Comparison of ENCODE assay signal across 25 mouse cellular contexts in genomic region chr17:27066065-27066464, GRCm38 (mm10). TPM values are rescaled to one million over a fixed set of nuclear protein-coding genes. Genes with fewer than 3 reads are reported as not detected.
DNase-seq lines count a peak whose midpoint lies in the region; ATAC-seq lines count a peak whose summit lies in the region.
"Had no signal": no experiment of that assay in that cellular context is flagged by ENCODE, and none has a peak within 500 bp of the region (broad histone marks: within the 10 kb centered on the region; RNA-seq: fewer than 3 reads in every experiment).

No protein-coding gene starts in this region.

- H3K9me3 ChIP-seq in liver, embryonic 13.5 days (replicated peaks) = no peaks in the 10 kb centered on the region
- H3K9me3 ChIP-seq in intestine, embryonic 16.5 days (ENCODE audit: control insufficient read depth, low read length) = no peaks in the 10 kb centered on the region
- H3K9me3 ChIP-seq in stomach, embryonic 15.5 days = no peaks in the 10 kb centered on the region
- no peaks in the 10 kb centered on the region for H3K9me3 ChIP-seq in heart, embryonic 10.5 days
- H3K9me3 ChIP-seq: hindbrain, embryonic 15.5 days; midbrain, embryonic 13.5 days had no signal

- H3K4me3 ChIP-seq in liver, embryonic 13.5 days (replicated peaks) = no peak overlapping the region
- H3K4me3 ChIP-seq in intestine, embryonic 16.5 days (ENCODE audit: low read length) = 0 out of 2 replicates have a peak overlapping the region, but pooled peaks have one; percentile 7
- no peak overlapping the region for H3K4me3 ChIP-seq in stomach, embryonic 15.5 days (replicated peaks)
- H3K4me3 ChIP-seq in heart, embryonic 10.5 days = no peak overlapping the region
- H3K4me3 ChIP-seq: erythroblast, embryonic 14.5 days; hindbrain, embryonic 15.5 days; midbrain, embryonic 13.5 days had no signal

- H3K9ac ChIP-seq in liver, embryonic 13.5 days = no peak overlapping the region
- H3K9ac ChIP-seq in intestine, embryonic 16.5 days (ENCODE audit: low read depth, low read length) = peak overlapping the region; percentile 60
- H3K9ac ChIP-seq in stomach, embryonic 15.5 days = no peak overlapping the region
- H3K9ac ChIP-seq: hindbrain, embryonic 15.5 days; liver, embryonic 14.5 days; midbrain, embryonic 13.5 days had no signal

- H3K27me3 ChIP-seq in liver, embryonic 13.5 days = no peaks in the 10 kb centered on the region
- no peaks in the 10 kb centered on the region for H3K27me3 ChIP-seq in intestine, embryonic 16.5 days (replicated peaks; ENCODE audit: control insufficient read depth, insufficient read depth, low read length)
- no peaks in the 10 kb centered on the region for H3K27me3 ChIP-seq in stomach, embryonic 15.5 days (replicated peaks)
- peaks cover 5% of the 10 kb centered on the region; the same call in 1 of the 2 replicates for H3K27me3 ChIP-seq in heart, embryonic 10.5 days (ENCODE audit: insufficient read depth, poor library complexity, severe bottlenecking)
- H3K27me3 ChIP-seq: hindbrain, embryonic 15.5 days; midbrain, embryonic 13.5 days had no signal

- no peak overlapping the region for H3K27ac ChIP-seq in liver, embryonic 13.5 days
- H3K27ac ChIP-seq in intestine, embryonic 16.5 days (ENCODE audit: low read length) = peak overlapping the region; percentile 87
- H3K27ac ChIP-seq in stomach, embryonic 15.5 days = peak overlapping the region; percentile 62; the same call in 1 of the 2 replicates
- H3K27ac ChIP-seq in heart, embryonic 10.5 days = no peak overlapping the region; the same call in 1 of the 2 replicates
- H3K27ac ChIP-seq: hindbrain, embryonic 15.5 days; kidney, postnatal 0 days; liver, embryonic 14.5 days; macrophage; midbrain, embryonic 13.5 days had no signal

- no peak overlapping the region for H3K4me2 ChIP-seq in liver, embryonic 13.5 days
- peak overlapping the region; percentile 40 for H3K4me2 ChIP-seq in intestine, embryonic 16.5 days (ENCODE audit: low read depth, low read length)
- no peak overlapping the region for H3K4me2 ChIP-seq in stomach, embryonic 15.5 days
- H3K4me2 ChIP-seq: heart, embryonic 11.5 days; hindbrain, embryonic 15.5 days; midbrain, embryonic 13.5 days had no signal

- DNase-seq in liver, embryonic 13.5 days = no peak
- no peak for DNase-seq in liver
- no peak for DNase-seq in cerebellum, adult 8-10 months
- no peak for DNase-seq in heart, embryonic 10.5 days (ENCODE audit: low spot score)
- DNase-seq in heart, adult 11 months = no peak
- DNase-seq: adrenal gland, postnatal 14 days; cerebellum, adult 11 months; cerebellum, postnatal 14 days; gastrocnemius, postnatal 14 days; heart, postnatal 4 days; kidney, postnatal 4 days; lung, adult 2 months; lung, postnatal 10 days had no signal

- ATAC-seq in liver, embryonic 13.5 days (ENCODE audit: low read depth) = peak; percentile 50; the same call in 1 of the 2 replicates
- peak; percentile 83 for ATAC-seq in intestine, embryonic 16.5 days
- ATAC-seq in stomach, embryonic 15.5 days (ENCODE audit: insufficient read depth, low FRiP score, low read depth) = peak; percentile 52
- ATAC-seq: CD4-positive, CD25-positive, alpha-beta regulatory T cell, adult 4 months; forebrain, embryonic 16.5 days; inflammation-experienced regulatory T-cells, adult 6 months; midbrain, embryonic 13.5 days had no signal

- peaks cover 23% of the 10 kb centered on the region for H3K4me1 ChIP-seq in liver, embryonic 13.5 days (replicated peaks)
- H3K4me1 ChIP-seq in intestine, embryonic 16.5 days (ENCODE audit: control insufficient read depth, insufficient read depth, low read length) = peaks cover 61% of the 10 kb centered on the region
- peaks cover 40% of the 10 kb centered on the region for H3K4me1 ChIP-seq in stomach, embryonic 15.5 days
- H3K4me1 ChIP-seq in heart, embryonic 10.5 days = peaks cover 52% of the 10 kb centered on the region

- H3K36me3 ChIP-seq in liver, embryonic 13.5 days = no peaks in the 10 kb centered on the region
- 0 out of 2 replicates have a peak, but pooled peaks cover 3% of the 10 kb centered on the region for H3K36me3 ChIP-seq in intestine, embryonic 16.5 days (ENCODE audit: control insufficient read depth, insufficient read depth, low read length)
- no peaks in the 10 kb centered on the region for H3K36me3 ChIP-seq in stomach, embryonic 15.5 days
- no peaks in the 10 kb centered on the region for H3K36me3 ChIP-seq in heart, embryonic 10.5 days
- H3K36me3 ChIP-seq: hindbrain, embryonic 15.5 days; midbrain, embryonic 13.5 days had no signal

- WGBS in liver, embryonic 13.5 days (ENCODE audit: insufficient replicate concordance) = 36% methylated on average over 7 of the region's 7 CpGs
- WGBS in intestine, embryonic 16.5 days = 54% methylated on average over 7 of the region's 7 CpGs
- WGBS in stomach, embryonic 15.5 days = 65% methylated on average over 7 of the region's 7 CpGs
- WGBS in heart, embryonic 10.5 days = 37% methylated on average over 7 of the region's 7 CpGs

RNA-seq across cellular contexts. Expression of gene Itpr3, which starts 9.0 kb away (rescaled TPM):
- polyA plus RNA-seq in liver, embryonic 13.5 days (2015; fragmentation: Nextera tagmentation; extraction: Ambion mirVana) = 0.48 and 0.56 TPM in 2 replicates
- 12.1 and 16.5 TPM in 2 replicates for polyA plus RNA-seq in intestine, embryonic 16.5 days (2015; fragmentation: Nextera tagmentation; extraction: Ambion mirVana)
- 10.8 and 12.3 TPM in 2 replicates for polyA plus RNA-seq in stomach, embryonic 15.5 days (2015; fragmentation: Nextera tagmentation; extraction: Ambion mirVana)
- 2.9 TPM in 2 replicates for polyA plus RNA-seq in heart, embryonic 10.5 days (2016; fragmentation: Nextera tagmentation; extraction: Ambion mirVana)

RNA-seq across cellular contexts. Expression of gene Bak1, which starts 37.3 kb away (rescaled TPM):
- polyA plus RNA-seq in liver, embryonic 13.5 days (2015; fragmentation: Nextera tagmentation; extraction: Ambion mirVana) = 2.4 and 3.0 TPM in 2 replicates
- 8.5 and 10.3 TPM in 2 replicates for polyA plus RNA-seq in intestine, embryonic 16.5 days (2015; fragmentation: Nextera tagmentation; extraction: Ambion mirVana)
- 4.6 and 5.7 TPM in 2 replicates for polyA plus RNA-seq in stomach, embryonic 15.5 days (2015; fragmentation: Nextera tagmentation; extraction: Ambion mirVana)
- polyA plus RNA-seq in heart, embryonic 10.5 days (2016; fragmentation: Nextera tagmentation; extraction: Ambion mirVana) = 4.0 and 6.8 TPM in 2 replicates

Comparison
In these comparisons a context has a peak if more than half of its experiments do, and no peak if none do; other contexts are left out.
1. H3K27ac ChIP-seq: peak in intestine, embryonic 16.5 days (single experiment) and stomach, embryonic 15.5 days (single experiment); none in liver, embryonic 13.5 days (single experiment) and heart, embryonic 10.5 days (single experiment).
2. Peak in every context shown above with its lines, with median percentiles within 50 percentile points of each other: ATAC-seq.